Mouse (Mus musculus): ENCODE measurements at regions not wholly inside any gene's neighbourhood (a gene's known extent, or its start where the extent isn't known, plus 50 kb on each side); places are given as distances from the start of the nearest gene placed in this dataset.

DNA sequence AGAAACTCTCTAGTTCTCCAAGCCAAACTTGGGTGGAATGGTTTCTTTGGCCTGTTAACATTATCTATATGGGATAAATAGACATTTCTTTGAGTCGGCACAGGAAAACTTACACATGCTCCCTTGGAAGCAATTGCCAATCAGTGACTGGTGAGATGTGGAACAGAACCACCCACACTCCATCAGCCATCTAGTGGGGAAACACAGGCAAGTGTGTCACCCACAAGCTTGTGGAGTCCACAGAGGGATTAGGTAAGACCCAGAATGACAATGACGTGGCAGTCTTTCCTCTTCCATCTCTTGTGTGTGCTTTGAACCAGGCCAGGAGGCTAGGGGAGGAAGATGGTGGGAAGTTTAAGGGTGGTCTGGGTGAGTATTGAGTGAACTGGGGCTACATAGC lies 257.5 kb upstream of the Gadl1 start:
- 89% methylated on average over 2 of the region's 2 CpGs for WGBS
- Histone ChIP-seq H3K9ac (ENCODE audit: low read length) (no peak overlapping the region), H3K9me3 (ENCODE audit: control insufficient read depth, low read length) (no peaks in the 10 kb centered on the region), H3K4me1 (replicated peaks; ENCODE audit: control insufficient read depth, insufficient read depth) (no peaks in the 10 kb centered on the region), H3K4me3 (ENCODE audit: low read depth, low read length) (no peak overlapping the region), H3K4me2 (replicated peaks; ENCODE audit: low read depth) (no peak overlapping the region), H3K27ac (replicated peaks) (no peak overlapping the region), H3K27me3 (ENCODE audit: control insufficient read depth, insufficient read depth, low read length) (no peaks in the 10 kb centered on the region), H3K36me3 (ENCODE audit: control insufficient read depth, insufficient read depth, low read length) (no peaks in the 10 kb centered on the region)
- ATAC-seq (ENCODE audit: low FRiP score, low TSS enrichment) (no peak), DNase-seq (ENCODE audit: low spot score) (no peak)
- TF ChIP-seq EP300 (optimal IDR thresholded peaks at IDR 0.05) (no peak), CTCF (IDR thresholded peaks at IDR 0.05; ENCODE audit: low read depth) (no peak)

DNA sequence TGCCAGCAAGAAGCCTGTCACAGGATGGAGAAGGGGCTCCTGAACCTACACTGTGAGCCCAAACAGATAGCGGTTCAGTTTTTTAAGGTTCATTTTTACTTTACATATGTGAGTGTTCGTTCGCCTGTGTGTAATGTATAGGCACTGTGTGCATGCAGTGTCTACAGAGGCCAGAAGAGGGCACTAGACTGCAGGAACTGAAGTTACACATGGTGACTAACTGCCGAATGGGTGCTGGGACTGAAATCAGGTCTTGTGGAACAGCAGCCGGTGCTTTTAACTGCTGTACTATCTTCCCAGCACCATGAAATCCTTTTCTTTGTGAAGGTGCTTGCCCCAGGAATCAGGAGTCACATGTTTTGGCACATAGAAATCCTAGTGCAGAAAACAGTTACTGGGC lies 256.1 kb upstream of the Gadl1 start:
- Histone ChIP-seq H3K36me3 (ENCODE audit: control insufficient read depth, insufficient read depth, low read length) (no peaks in the 10 kb centered on the region), H3K4me3 (ENCODE audit: low read depth, low read length) (no peak overlapping the region), H3K27ac (replicated peaks) (no peak overlapping the region), H3K4me1 (replicated peaks; ENCODE audit: control insufficient read depth, insufficient read depth) (no peaks in the 10 kb centered on the region), H3K27me3 (ENCODE audit: control insufficient read depth, insufficient read depth, low read length) (no peaks in the 10 kb centered on the region), H3K9me3 (ENCODE audit: control insufficient read depth, low read length) (no peaks in the 10 kb centered on the region), H3K9ac (ENCODE audit: low read length) (no peak overlapping the region), H3K4me2 (replicated peaks; ENCODE audit: low read depth) (no peak overlapping the region)
- 98% methylated on average over 5 of the region's 5 CpGs for WGBS
- DNase-seq (ENCODE audit: low spot score) = no peak
- TF ChIP-seq CTCF (IDR thresholded peaks at IDR 0.05; ENCODE audit: low read depth) = peak; percentile 31; the same call in 1 of the 2 replicates
- no peak for TF ChIP-seq EP300 (optimal IDR thresholded peaks at IDR 0.05)
- ATAC-seq (ENCODE audit: low FRiP score, low TSS enrichment) = no peak

DNA sequence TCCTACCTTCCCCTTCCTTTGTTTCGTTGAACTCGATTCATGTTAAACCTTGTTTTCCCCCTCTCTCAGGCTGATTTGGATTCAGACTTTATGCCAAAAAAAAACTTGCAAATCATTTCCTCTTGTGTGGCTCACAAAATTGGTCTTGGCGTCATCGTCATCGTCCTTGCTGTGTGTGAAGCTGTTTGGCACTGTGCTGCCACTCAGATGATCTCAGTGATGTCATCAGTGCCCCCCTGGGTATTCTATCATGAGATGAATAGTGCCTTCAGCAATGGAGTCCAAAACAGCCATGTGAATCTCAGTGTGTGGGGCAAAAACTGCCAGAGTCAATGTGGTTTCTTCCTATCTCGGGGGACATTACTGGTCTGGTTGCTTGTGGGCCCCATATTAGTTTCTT lies 254.3 kb upstream of the Gadl1 start:
- Histone ChIP-seq H3K36me3 (ENCODE audit: control insufficient read depth, insufficient read depth, low read length) (no peaks in the 10 kb centered on the region), H3K27me3 (ENCODE audit: control insufficient read depth, insufficient read depth, low read length) (no peaks in the 10 kb centered on the region), H3K4me3 (ENCODE audit: low read depth, low read length) (no peak overlapping the region), H3K9me3 (ENCODE audit: control insufficient read depth, low read length) (no peaks in the 10 kb centered on the region), H3K9ac (ENCODE audit: low read length) (no peak overlapping the region), H3K4me1 (replicated peaks; ENCODE audit: control insufficient read depth, insufficient read depth) (no peaks in the 10 kb centered on the region), H3K4me2 (replicated peaks; ENCODE audit: low read depth) (no peak overlapping the region), H3K27ac (replicated peaks) (no peak overlapping the region)
- no peak for ATAC-seq (ENCODE audit: low FRiP score, low TSS enrichment)
- 92% methylated on average over 6 of the region's 6 CpGs for WGBS
- DNase-seq (ENCODE audit: low spot score) = no peak
- TF ChIP-seq CTCF (IDR thresholded peaks at IDR 0.05; ENCODE audit: low read depth) = no peak
- TF ChIP-seq EP300 (optimal IDR thresholded peaks at IDR 0.05) = no peak

DNA sequence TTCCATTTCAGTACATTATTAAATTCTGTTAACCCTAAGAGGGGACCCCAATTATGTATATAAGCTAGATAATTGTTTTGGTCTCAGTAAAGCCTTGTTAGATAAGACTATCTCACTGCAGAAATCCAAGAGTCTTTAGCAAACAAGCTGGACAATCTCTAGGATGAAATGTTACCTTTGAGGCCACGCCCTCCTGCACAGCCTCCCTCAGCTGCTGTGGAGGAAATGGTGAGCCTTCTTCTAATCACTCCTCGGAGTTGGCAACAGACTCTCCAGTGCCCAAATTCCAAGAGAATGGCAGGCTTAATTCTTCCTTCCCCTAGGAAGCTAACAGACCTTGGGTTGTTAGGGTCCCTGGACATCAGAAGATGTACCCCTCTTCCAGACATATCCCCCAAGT lies 252.7 kb upstream of the Gadl1 start:
- no peaks in the 10 kb centered on the region for H3K4me1 ChIP-seq (replicated peaks; ENCODE audit: control insufficient read depth, insufficient read depth)

DNA sequence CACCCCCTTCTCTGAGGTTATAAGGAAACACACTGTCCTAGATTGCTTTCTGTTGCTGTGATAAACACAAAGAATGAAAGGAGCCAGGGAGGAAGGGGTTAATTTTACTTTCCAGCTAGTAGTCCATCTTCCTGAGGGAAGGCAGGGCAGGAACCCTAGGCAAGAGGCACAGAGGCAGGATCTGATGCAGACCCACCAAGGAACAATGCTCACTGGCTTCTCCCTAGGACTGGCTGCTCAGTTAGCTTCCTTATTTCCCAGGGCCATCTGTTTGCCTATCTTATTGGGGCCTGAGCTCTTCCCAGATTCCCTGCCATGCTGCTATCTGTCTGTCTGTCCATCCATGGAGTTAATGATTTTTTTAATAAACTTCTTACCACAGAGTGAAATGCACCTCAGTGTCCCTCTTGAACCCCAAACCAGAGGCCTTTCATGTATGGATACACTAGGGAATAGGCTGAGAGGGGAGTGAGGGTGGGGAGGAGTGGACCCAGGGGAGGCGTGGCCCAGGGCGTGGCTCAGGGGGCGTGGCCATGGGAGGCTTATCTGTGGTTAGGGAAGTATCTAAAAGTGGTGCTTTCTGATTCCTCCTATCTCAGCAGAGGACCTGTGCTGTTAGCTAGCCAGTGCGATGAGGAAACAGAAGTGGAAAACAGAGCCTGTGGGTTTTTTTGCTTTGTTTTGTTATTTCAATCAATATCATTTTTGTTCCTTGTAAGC lies 252.1 kb upstream of the Gadl1 start:
- Histone ChIP-seq H3K4me3 (ENCODE audit: low read depth, low read length) (no peak overlapping the region), H3K27ac (replicated peaks) (no peak overlapping the region), H3K36me3 (ENCODE audit: control insufficient read depth, insufficient read depth, low read length) (no peaks in the 10 kb centered on the region), H3K4me2 (replicated peaks; ENCODE audit: low read depth) (no peak overlapping the region), H3K9ac (ENCODE audit: low read length) (no peak overlapping the region), H3K9me3 (ENCODE audit: control insufficient read depth, low read length) (no peaks in the 10 kb centered on the region), H3K4me1 (replicated peaks; ENCODE audit: control insufficient read depth, insufficient read depth) (no peaks in the 10 kb centered on the region), H3K27me3 (ENCODE audit: control insufficient read depth, insufficient read depth, low read length) (no peaks in the 10 kb centered on the region)
- peak; percentile 30 for DNase-seq (ENCODE audit: low spot score)
- TF ChIP-seq EP300 (optimal IDR thresholded peaks at IDR 0.05) = no peak
- TF ChIP-seq CTCF (IDR thresholded peaks at IDR 0.05; ENCODE audit: low read depth) = no peak
- no peak for ATAC-seq (ENCODE audit: low FRiP score, low TSS enrichment)
- 45% methylated on average over 4 of the region's 4 CpGs for WGBS

More for the DNA sequence above, 252.7 kb upstream of the Gadl1 start:
- WGBS = 44% methylated on average over 2 of the region's 2 CpGs
- H3K27ac ChIP-seq (replicated peaks) = no peak overlapping the region
- H3K9me3 ChIP-seq (ENCODE audit: control insufficient read depth, low read length) = no peaks in the 10 kb centered on the region
- H3K9ac ChIP-seq (ENCODE audit: low read length) = no peak overlapping the region
- H3K27me3 ChIP-seq (ENCODE audit: control insufficient read depth, insufficient read depth, low read length) = no peaks in the 10 kb centered on the region
- H3K4me2 ChIP-seq (replicated peaks; ENCODE audit: low read depth) = no peak overlapping the region
- TF ChIP-seq CTCF (IDR thresholded peaks at IDR 0.05; ENCODE audit: low read depth) (no peak), EP300 (optimal IDR thresholded peaks at IDR 0.05) (no peak)
- DNase-seq (ENCODE audit: low spot score) (no peak), ATAC-seq (ENCODE audit: low FRiP score, low TSS enrichment) (no peak)
- H3K4me3 ChIP-seq (ENCODE audit: low read depth, low read length) = no peak overlapping the region
- H3K36me3 ChIP-seq (ENCODE audit: control insufficient read depth, insufficient read depth, low read length) = no peaks in the 10 kb centered on the region

DNA sequence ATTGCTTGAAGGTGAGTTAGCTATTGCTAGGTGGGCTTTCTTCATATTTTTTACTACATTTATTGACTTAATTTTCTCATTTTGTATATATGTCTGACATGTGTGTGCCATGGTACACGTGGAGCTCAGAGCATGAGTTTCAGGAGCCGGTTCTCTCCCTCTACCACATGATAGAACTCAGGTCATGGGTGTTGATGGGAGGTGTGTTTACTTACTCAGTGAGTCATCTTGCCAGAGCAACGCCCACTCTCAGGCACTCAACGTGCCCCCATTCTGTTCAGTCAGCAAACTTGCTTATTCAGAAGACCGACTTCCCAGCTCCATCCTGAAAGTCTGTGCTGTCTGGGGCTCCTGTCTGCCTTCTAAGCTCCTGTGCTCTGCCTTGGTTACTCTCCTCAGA lies 250.8 kb upstream of the Gadl1 start:
- H3K4me1 ChIP-seq (replicated peaks; ENCODE audit: control insufficient read depth, insufficient read depth) = no peaks in the 10 kb centered on the region
- no peaks in the 10 kb centered on the region for H3K27me3 ChIP-seq (ENCODE audit: control insufficient read depth, insufficient read depth, low read length)
- H3K36me3 ChIP-seq (ENCODE audit: control insufficient read depth, insufficient read depth, low read length) = no peaks in the 10 kb centered on the region
- DNase-seq (ENCODE audit: low spot score) = peak; percentile 26
- ATAC-seq (ENCODE audit: low FRiP score, low TSS enrichment) = peak; percentile 83
- no peak overlapping the region for H3K27ac ChIP-seq (replicated peaks)
- no peak overlapping the region for H3K4me3 ChIP-seq (ENCODE audit: low read depth, low read length)
- no peaks in the 10 kb centered on the region for H3K9me3 ChIP-seq (ENCODE audit: control insufficient read depth, low read length)
- TF ChIP-seq CTCF (IDR thresholded peaks at IDR 0.05; ENCODE audit: low read depth) (no peak), EP300 (optimal IDR thresholded peaks at IDR 0.05) (no peak)
- H3K4me2 ChIP-seq (replicated peaks; ENCODE audit: low read depth) = no peak overlapping the region
- 62% methylated on average over 5 of the region's 5 CpGs for WGBS
- H3K9ac ChIP-seq (ENCODE audit: low read length) = no peak overlapping the region

All from stomach, postnatal 0 days (tissue).